Mouse (Mus musculus): ENCODE measurements around the gene BC030499.
A peak's percentile ranks its signal among the peaks of the same experiment; 100 is the strongest.

The BC030499 gene

DNA sequence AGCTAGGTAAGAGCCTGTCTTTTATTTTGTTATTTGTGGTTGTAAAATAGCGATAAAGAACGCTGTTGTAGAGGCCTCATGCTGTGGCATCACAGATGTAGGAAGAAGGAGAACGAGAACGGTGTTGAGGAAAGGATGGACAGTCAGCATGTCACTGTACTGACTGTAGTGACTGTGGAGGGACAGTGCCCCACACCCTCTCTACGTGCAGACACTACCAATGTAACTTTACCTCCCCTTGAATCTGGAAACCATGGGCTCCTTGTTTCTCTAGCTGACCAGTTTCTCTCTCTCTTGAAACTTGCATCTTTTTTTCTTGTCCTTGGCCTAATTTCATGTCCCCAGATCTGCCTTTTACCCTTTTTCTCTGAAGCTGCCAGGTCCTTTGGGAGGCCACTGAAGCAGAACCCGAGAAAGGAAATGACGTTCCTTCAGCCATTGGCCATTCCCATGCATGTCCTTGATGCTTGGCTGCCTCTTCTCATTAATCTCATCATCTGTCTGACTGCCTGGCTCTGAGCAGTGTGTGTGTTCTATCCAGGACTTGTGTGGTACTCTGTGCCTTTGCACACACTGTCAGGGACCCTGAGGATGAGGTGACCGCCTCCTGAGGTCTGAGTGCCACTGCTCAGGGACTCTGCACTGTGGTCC is 20.3 kb downstream of the BC030499 start:
- DNase-seq = no peak

DNA sequence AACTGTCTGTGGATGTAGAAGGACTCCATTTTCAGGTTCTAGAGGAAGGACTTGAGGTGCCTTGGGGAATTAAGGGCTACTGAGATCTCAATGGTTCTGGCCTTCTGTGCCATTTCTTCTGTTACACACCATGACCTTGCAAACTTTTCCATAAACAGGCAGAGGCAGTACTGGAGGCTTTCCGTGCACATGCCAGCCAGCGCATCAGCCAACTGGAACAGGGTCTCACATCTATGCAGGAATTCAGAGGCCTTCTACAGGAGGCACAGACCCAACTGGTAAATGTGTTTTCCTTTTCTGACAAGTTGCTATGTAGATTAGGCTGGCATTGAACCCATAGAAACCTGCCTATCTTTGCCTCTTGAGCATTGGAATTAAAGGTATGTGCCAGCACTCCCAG is 23.0 kb downstream of the BC030499 start:
- peak; percentile 18 to 22 for DNase-seq

DNA sequence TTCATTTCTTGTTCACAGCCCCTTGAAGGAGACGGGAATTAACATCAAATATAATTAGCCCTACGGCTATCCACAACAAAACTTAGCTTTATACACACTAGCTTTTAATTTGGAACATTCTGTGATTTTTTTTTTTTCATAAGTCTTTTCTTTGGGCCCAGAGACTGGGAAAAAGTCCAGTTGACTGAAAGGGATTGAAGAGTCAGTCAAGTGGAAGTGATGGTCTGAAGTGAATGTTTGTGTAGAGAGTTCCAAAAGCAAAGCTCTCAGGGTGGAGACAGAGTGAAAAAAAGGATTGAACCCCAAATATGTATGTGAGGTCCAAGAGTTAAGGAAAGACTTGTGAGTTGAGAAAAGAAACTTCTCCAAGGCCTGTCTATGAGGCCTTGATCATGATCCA is 27.8 kb downstream of the BC030499 start:
- no peak for DNase-seq

DNA sequence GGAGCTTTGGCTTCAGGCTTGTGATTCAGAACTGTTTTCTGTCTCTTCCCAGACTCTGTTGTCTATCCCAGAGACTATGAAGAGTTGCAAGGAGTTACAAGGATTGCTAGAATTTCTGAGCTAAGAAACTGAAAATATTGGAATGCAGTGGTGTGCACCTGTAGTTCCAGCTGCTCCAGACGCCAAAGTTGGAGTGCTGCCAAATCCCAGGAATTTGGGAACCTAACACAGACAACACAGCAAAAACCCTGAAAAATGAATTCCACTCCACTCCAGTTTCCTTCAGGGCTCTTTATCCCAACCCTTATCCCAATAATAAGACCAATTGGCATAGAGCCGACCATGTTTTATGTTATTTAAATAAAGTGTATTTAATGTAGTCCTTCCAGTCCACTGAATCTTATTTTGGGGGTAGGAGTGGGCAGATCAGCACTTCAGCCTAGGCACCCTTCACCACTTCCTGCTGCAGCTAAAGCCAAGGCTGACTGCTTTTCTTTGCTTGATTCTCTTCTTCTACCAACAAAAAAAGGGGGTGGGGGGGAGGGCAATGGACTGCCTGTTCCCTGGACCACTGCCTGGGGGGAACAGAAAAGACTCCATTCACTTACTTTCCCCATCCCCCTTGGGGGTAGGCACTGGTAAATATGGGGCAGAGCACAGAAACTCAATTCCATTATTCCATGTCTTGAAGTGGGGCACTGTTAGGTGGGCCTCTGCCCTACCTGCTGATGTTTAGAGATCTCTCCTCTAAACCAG is 31.6 kb downstream of the BC030499 start:
- no peak for DNase-seq

DNA sequence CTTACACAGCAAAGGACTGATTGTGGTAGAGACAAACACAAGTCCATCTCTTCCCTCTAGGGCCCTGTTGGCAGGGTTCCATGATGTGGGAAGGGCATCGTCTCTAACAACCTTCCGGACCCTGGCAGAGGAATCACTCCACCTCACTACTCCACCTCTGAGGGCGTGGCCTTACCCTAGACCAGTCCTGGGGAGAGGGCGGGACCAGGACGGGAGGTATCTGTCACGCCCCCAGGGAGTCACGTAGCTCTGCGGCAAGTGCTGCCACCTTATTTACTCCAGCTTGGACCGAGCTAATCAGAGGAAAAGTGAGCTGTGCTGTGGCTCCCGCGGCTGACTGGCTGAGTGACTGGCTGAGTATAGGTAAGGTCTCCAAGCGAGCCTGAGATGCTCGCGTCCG is 32.2 kb downstream of the BC030499 start, which contains the start of gene Aldoc:
Gene Aldoc, plus strand, starts transcription at position 109 of the 400 bp plus-strand sequence.
- DNase-seq = peak; percentile 92 to 96

DNA sequence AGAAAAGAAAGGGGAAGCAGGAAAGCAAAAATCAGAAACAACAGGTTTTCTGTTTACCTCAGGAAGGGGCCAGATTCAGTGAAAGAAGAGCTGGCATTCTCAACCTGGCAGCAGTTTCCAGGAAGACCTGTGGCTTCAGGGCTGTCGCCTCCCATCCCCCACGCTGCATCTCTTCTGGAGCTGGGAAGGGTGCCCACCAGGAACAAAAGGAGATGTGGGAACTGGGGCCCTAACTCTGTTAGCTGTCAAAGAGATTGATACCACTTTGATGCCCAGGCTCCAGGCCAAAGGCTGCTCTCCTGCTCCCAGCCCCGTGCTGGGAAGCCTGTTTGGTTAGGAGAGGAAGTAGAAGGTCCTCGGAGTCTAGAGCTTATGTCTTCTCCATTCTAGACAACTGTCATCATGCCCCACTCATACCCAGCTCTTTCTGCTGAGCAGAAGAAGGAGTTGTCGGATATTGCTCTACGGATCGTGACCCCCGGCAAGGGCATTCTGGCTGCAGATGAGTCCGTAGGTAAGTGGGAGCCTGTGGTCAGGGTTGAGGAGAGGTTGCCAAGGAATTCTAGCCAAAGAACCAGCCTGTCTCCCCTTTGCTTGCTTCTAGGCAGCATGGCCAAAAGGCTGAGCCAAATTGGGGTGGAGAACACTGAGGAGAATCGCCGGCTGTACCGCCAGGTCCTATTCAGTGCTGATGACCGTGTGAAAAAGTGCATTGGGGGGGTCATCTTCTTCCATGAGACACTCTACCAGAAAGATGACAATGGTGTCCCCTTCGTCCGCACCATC is 33.6 kb downstream of the BC030499 start:
- DNase-seq = no peak

DNA sequence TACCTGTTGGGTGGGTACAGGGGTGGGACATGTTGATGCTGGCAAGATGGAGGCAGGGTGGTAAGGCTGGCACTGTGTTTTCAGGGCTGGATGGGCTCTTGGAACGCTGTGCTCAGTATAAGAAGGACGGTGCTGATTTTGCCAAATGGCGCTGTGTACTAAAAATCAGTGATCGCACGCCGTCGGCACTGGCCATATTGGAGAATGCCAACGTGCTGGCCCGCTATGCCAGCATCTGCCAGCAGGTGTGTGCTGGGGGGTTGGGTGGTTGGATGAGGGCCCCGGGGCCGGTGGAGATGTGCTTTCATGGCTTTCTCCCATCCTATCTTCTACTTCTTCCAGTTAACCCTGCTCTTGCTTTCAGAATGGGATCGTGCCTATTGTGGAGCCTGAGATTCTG is 34.3 kb downstream of the BC030499 start:
- DNase-seq = no peak

DNA sequence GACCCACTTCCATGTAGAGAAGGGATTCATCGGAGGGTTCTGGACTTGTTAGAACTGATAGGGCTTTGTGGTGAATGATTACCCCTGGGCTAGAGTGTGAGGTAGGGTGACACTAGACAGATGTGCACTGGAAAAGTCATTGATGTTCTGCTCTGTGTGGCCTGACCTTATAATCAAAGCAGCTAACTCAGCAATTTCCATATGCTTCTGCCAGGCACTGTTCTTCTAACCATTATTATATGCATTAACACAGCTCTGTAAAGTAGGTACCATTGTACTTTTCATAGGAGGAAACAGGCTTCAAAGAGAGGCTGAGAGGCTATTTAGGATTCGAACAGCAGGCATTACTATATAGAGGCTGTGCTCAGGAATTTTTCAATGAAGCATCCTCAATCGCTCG is 36.6 kb downstream of the BC030499 start:
- DNase-seq = no peak

DNA sequence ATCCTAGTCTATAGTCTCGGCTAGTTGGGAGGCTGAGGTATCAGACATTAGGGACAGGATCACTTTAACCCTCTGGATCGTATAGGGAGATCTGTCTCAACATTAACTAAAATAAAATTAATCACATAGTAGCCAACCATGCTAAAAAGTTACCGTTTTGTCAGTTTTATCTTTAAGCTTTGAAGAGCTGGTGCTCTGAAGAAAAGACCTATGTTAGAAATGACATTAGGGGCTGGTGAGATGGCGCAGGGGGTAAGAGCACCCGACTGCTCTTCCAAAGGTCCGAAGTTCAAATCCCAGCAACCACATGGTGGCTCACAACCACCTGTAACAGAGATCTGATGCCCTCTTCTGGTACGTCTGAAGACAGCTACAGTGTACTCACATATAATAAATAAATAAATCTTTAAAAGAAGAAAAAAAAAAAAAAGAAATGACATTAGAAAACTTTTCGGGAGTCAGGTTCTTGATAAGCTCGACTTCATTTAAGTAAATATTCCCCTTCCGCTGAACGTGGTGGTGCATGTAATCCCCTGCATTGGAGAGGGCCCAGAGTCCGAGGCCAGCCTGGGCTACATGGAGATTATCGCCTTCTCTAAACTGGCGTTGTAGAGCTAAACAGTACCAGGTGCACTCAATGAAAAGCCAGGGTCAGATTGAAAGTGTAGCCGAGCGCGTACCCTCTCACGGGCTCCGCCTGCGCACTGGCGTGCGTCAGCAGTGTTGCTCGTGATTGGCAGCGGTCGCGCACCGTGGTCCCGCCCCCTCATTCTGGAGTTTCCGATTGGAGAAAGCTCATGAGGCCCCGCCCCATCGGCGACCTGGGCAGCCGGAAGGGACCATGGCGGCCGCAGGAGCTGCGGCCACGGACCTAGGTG is 37.2 kb downstream of the BC030499 start, which contains the start of gene Pigs:
Gene Pigs, plus strand, starts transcription at position 782 of the 878 bp plus-strand sequence.
- DNase-seq = peak; percentile 99

DNA sequence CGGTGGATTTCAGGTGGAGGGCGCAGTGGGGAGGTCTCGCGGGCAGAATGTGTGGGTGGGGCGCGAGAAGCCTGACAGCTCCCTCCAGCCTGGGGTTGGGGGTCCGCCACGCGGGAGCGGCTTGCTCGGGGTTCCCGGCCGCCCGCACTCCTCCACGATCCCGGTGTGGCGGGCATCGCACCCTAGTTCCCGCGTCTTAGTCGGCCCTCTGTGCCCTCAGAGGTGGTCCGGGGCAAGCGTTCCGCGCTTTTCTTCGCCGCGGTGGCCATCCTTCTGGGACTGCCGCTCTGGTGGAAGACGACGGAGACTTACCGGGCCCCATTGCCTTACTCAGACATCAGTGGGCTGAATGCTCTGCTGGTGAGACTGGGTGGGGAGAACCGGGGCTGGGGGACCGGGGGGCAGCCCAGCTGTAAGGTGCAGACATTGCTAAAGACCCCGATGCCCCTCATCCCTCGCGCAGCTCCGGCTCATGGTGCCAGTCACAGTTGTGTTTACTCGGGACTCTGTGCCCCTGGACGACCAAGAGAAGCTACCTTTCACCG is 37.9 kb downstream of the BC030499 start:
- no peak for DNase-seq

DNA sequence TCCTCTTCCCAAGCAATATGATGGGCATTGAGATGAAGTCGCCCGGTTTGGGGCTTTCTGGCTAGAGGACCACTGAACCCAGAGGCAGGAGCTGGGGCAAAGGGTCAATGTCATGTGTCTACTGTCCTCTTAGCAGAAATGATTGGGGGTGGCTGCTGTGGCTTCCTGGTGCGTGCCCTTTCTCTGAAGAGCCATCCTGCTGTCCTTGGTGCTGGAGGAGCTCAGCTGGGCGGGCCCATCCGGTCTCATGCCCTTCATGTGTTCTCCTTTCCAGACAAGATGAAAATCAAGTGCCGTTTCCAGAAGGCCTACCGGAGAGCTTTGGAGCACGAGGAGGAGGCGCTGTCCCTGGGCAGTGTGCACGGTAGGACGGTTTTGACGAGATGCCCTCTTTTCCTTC is 42.0 kb downstream of the BC030499 start:
- DNase-seq = no peak

DNA sequence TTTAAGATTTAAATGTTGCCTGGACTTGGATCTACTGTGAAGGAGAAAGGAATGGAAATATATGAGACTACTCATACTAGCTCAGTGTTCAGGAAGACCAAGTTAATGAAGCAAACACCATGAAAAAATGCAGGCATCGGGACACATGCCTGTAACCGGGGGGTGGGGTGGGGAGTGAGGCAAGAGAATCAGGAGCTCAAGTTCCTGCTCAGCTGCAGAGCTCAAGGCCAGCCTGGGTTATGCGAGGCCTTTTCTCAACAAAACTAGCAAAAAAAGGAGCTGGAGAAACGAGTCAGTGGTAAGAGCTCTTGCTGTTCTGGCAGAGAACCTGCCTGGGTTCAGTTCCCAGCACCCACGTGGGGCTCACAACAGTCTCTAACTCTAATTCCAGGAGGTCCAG is 43.4 kb downstream of the BC030499 start:
- no peak for DNase-seq

DNA sequence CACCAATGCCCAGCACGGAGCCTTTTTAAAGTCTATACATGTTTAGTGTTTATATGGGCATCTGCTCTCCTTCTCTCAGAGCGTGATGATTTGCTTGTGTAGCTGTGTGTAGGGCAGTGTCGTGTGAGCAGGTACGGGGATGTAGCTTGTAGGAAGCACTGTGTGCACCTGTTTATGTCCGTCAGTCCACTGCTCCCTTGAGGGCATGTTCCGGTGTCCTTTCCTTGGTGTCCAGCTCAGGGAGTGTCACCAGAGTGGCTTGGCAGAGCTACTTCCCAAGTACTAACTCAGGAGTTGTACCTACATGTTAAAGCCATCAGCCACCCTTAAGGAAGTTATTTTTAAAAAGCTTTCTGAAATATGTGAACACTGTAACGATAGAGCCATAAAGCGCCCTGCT is 46.4 kb downstream of the BC030499 start:
- no peak for DNase-seq

DNA sequence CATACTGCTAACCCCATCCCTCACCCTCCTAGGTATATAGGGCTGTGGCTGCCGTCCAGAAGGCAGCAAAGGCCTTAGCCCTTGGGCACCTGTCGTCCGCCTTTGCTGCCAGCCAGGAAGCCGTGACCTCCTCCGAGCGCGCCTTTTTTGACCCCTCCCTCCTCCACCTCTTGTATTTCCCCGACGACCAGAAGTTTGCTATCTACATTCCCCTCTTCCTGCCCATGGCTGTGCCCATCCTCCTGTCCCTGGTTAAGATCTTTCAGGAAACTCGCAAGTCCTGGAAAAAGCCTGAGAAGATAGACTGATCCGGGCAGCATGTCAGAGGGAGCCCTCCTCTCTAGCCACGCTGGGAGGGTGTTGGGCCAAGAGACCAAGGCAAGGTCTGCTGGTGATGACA is 51.1 kb downstream of the BC030499 start:
- no peak for DNase-seq

DNA sequence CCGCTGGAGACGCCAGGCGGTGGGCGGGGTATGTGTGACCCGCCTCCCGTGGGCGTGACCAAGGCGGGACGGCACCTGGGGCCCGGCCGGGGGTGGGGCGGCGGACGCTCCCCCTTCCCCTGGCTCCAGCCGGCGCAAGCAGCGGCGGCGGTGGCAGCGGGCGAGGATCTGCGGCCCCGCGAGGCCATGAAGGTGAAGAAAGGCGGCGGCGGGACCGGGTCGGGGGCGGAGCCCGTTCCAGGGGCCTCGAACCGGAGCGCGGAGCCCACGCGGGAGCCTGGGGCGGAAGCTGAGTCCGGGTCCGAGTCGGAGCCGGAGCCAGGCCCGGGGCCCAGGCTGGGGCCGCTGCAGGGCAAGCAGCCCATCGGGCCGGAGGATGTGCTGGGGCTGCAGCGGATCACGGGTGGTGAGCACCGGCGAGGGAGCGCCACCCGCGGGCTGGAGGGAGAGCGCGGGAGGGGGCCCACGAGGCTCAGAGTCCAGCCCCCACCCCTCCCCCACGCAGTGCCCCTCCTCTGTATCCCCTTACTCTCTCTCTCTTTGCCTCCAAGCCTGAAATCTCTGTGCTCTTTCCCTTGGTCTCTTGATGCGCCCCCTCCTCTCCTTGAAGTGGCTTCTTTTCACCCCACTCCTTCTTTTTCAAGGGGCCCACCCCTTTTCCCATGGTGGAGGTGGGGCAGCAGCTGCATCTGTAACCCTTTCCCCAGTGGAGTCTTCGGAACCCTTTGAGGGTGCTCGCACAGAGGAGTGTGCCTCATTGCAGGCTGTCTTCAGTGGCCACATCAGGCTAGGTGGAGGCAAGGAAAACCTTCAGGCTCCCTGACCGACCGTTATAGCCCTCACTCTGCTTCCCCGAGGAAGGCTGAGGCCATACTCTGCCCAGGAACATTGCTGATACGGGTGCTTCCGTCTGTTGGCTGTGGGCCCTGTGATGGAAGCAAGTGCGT is 53.0 kb downstream of the BC030499 start, which contains the start of gene Unc119:
Gene Unc119, plus strand, starts transcription at position 102 of the 947 bp plus-strand sequence.
- peak; percentile 76 to 92 for DNase-seq

DNA sequence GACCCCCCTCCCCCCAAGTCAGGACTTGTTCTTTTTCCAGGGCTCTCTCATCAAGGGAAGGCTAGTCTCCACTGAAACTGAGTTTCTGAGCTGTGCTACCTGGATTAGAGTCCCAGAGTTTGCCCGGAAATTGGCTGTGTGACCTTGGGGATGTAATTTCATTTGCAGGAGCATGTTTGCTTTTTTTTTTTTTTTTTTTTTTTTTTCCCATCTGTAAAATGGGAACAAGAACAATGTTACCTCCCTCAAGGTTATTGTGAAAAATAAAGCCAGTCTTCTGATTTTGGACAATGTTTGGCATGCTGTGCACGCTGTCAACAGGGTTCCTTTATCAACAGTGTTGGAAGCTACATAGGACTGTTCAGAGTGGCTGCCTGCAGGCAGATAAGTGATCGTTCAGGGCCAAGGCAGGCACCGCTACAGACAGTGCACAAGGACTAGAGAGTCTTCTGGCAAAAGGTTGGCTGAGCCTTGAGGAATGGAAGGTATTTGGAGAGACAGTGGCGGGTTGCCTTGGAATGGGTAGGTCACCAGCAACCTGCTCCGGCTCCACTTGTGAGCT is 53.8 kb downstream of the BC030499 start:
- DNase-seq = no peak

DNA sequence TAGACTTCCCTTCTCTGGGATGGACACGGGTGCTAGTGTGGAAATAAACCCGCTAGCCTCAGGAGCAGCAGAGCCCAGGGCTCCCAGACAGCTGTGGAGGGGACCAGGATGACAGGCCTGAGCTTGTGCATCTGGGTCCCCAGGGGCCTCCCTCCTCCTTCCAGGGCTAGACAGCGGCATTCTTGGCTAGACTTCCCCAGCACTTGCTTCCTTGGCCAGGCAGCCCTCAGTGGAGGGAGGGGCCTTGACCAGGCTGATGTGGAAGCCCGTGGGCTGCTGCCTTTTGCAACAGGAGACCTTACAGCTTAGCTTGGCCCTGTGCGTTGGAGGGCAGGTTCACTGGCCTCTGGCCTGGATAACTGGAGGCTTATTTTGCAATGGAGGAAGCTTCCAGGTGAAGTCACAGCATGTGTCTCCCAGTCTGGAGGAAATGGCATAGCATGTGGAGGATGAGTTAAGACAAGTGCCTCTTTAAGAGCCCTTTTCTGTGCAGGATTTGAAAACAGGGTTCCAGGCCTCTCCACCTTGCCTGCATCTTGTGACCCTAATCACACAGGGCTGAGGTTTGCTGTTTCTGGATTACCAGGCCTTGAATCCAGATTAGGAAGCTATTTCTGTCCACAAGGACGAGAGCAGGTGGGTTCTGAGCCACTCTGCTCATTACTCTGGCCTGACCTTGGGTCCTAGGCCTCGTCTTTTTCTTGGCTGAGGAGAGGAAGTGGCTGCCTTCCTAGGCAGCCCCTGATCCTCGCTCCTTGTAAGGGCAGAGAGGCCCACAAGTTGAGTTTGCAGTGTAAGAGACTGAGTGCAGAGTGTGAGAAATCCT is 54.5 kb downstream of the BC030499 start:
- DNase-seq = peak; percentile 37 to 60

DNA sequence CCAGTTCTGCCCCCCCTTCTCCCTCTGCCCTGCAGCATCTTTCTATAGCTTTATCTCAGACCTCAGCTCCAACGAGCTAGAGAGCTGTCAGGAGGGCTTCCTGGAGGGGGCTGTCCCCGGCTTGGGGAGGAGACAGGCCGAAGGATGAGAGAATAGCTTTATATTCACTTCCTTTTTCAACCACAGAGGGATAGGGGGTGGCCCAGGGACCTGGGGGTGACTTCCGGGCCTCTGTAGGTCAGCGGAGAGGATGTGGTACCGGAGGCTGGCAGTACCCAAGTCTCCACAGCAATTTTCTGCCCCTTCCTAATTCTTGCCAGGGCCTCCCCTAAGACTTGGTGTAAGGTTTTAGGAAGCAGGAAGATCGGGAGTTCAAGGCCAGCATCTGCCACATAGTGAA is 55.2 kb downstream of the BC030499 start:
- no peak for DNase-seq
